Mouse (Mus musculus): ENCODE measurements around the gene Dstyk. TPM values are rescaled to one million over a fixed set of nuclear protein-coding genes. Genes with fewer than 3 reads are reported as not detected.

Dstyk gene
- total and polyA plus RNA-seq, 3 experiments = 0.12 to 0.59 (median 0.21) TPM

DNA sequence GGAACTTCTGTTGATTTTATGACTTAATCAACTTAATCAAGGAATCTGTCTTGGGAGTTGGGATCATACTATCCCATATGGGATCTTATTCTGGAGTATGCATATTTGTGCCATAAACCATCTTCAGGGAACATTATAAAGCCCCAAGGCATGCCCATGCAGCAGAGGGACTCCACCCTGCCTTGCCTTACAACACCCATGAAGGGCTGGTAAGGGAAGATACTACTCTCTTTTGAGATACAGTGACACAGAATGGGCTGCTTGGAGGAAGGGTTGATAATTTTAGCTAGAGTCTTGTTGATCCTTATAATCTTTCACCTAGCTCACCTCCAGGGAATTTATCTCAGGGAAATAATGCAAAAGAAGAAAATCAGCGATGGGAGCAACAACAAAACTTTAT is 16.8 kb upstream of the Dstyk start:
- H3K4me3 ChIP-seq (replicated peaks in 1 of 3; ENCODE audit: low read depth in 2 of 3, low read length in 2 of 3, poor library complexity in 1 of 3) = no peak overlapping the region
- H3K4me2 ChIP-seq (ENCODE audit: insufficient read depth, low read depth, poor library complexity, severe bottlenecking) = no peak overlapping the region
- H3K27ac ChIP-seq (ENCODE audit: insufficient read depth, low read depth) = no peak overlapping the region
- no peaks in the 10 kb centered on the region for H3K4me1 ChIP-seq (ENCODE audit: control insufficient read depth in 1 of 2, insufficient read depth in 2 of 2)
- peaks cover 13% of the 10 kb centered on the region for H3K9me3 ChIP-seq (replicated peaks; ENCODE audit: low read length)
- peaks cover 38% of the 10 kb centered on the region for H3K27me3 ChIP-seq (replicated peaks)
- dilution Hi-C loops (cut with MboI; ENCODE audit: extremely low pct_ligation_motif_present, extremely low pct_unique_long_range_greater_than_20kb, low sequenced_read_pairs) (no loop called here), in situ Hi-C loops (cut with MboI; ENCODE audit: low pct_ligation_motif_present, low pct_unique_long_range_greater_than_20kb, low sequenced_read_pairs) (no loop called here)
- H3K79me2 ChIP-seq (replicated peaks; ENCODE audit: control insufficient read depth, extremely low read depth, insufficient read depth, poor library complexity, severe bottlenecking) = no peaks in the 10 kb centered on the region
- H3K36me3 ChIP-seq (replicated peaks in 1 of 2; ENCODE audit: control insufficient read depth in 1 of 2, insufficient read depth in 1 of 2, low read length in 1 of 2) = no peaks in the 10 kb centered on the region
- no peak for TF ChIP-seq ZNF384 (IDR thresholded peaks at IDR 0.05; ENCODE audit: low read depth, low read length)
- no peak for TF ChIP-seq UBTF (IDR thresholded peaks at IDR 0.05; ENCODE audit: low read depth, low read length)
- no peak for TF ChIP-seq POLR2AphosphoS2 (IDR thresholded peaks at IDR 0.05; ENCODE audit: low read depth, low read length)
- no peak for TF ChIP-seq NELFE (IDR thresholded peaks at IDR 0.05; ENCODE audit: low read depth, low read length)
- TF ChIP-seq E2F4 (IDR thresholded peaks at IDR 0.05; ENCODE audit: insufficient replicate concordance, low read depth, low read length) = no peak
- TF ChIP-seq SMC3 (IDR thresholded peaks at IDR 0.05; ENCODE audit: low read depth, low read length) = no peak
- no peak for TF ChIP-seq GABPA (IDR thresholded peaks at IDR 0.05; ENCODE audit: insufficient replicate concordance, low read depth, low read length)
- no peak overlapping the region for H3K9ac ChIP-seq (ENCODE audit: insufficient read depth, low read depth)
- DNase-seq (ENCODE audit: extremely low read depth) = no peak

DNA sequence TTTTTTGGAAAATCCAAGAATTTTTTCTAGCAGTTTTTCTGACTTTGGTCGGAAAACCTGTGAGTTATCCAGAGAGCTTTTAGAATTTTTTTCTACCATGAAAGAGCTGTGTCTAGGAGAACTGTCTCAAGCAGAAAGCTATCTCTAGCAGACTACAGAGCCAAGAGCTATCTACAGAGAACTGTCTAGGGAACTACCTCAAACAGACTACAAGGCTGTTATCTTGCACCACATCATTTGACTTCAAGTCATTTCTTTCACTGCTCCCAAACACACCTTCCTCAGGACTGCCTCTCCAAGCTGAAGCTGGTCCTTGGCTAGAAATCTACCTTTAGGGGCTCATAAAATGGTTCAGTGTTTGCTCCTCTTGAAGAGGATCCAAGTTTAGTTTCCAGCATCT is 15.5 kb upstream of the Dstyk start:
- H3K27ac ChIP-seq (ENCODE audit: insufficient read depth, low read depth) = no peak overlapping the region
- no peak overlapping the region for H3K9ac ChIP-seq (ENCODE audit: insufficient read depth, low read depth)
- peaks cover 0 to 3% of the 10 kb centered on the region in 2 experiments; a peak in 1 of 4 replicates for H3K4me1 ChIP-seq (ENCODE audit: control insufficient read depth in 1 of 2, insufficient read depth in 2 of 2)
- DNase-seq (ENCODE audit: extremely low read depth) = no peak
- no peak for TF ChIP-seq ETS1 (conservative IDR thresholded peaks at IDR 0.05; ENCODE audit: low read depth, low read length)
- no peak for TF ChIP-seq JUND (conservative IDR thresholded peaks at IDR 0.05; ENCODE audit: low read depth, low read length)
- no peak for TF ChIP-seq MYC (IDR thresholded peaks at IDR 0.05; ENCODE audit: low read depth, low read length)
- TF ChIP-seq ELF1 (IDR thresholded peaks at IDR 0.05; ENCODE audit: low read depth, low read length) = no peak
- no peak for TF ChIP-seq TCF12 (IDR thresholded peaks at IDR 0.05; ENCODE audit: low read depth, low read length)
- TF ChIP-seq GABPA (IDR thresholded peaks at IDR 0.05; ENCODE audit: insufficient replicate concordance, low read depth, low read length) = no peak
- no peak for TF ChIP-seq RAD21 (IDR thresholded peaks at IDR 0.05; ENCODE audit: low read depth, low read length)
- no peaks in the 10 kb centered on the region for H3K36me3 ChIP-seq (replicated peaks in 1 of 2; ENCODE audit: control insufficient read depth in 1 of 2, insufficient read depth in 1 of 2, low read length in 1 of 2)
- no peaks in the 10 kb centered on the region for H3K79me2 ChIP-seq (replicated peaks; ENCODE audit: control insufficient read depth, extremely low read depth, insufficient read depth, poor library complexity, severe bottlenecking)
- H3K9me3 ChIP-seq (replicated peaks; ENCODE audit: low read length) = peaks cover 13% of the 10 kb centered on the region
- H3K4me2 ChIP-seq (ENCODE audit: insufficient read depth, low read depth, poor library complexity, severe bottlenecking) = no peak overlapping the region
- dilution Hi-C loops (cut with MboI; ENCODE audit: extremely low pct_ligation_motif_present, extremely low pct_unique_long_range_greater_than_20kb, low sequenced_read_pairs) = no loop called here
- H3K27me3 ChIP-seq (replicated peaks) = peaks cover 37% of the 10 kb centered on the region
- no peak overlapping the region for H3K4me3 ChIP-seq (replicated peaks in 1 of 3; ENCODE audit: low read depth in 2 of 3, low read length in 2 of 3, poor library complexity in 1 of 3)
- in situ Hi-C loops (cut with MboI; ENCODE audit: low pct_ligation_motif_present, low pct_unique_long_range_greater_than_20kb, low sequenced_read_pairs) = no loop called here

DNA sequence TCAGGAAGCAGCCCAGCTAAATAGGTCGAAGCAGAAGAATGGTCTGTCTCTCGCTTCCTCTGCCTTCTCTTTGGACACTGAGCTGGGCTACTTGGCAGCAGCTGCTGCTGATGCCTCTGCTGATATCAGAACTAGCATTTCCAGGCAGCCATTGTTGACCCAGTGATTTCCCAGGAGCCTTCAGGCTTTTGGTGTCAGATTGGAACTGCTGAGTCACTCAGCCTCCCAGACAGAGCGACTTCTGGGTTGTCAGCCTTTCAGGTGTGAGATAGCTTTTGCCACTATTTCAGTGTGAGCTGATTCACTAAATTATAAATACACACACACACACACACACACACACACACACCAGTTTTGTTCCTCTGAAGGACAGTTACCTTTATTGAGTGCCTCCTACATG is 6.7 kb upstream of the Dstyk start:
- no peaks in the 10 kb centered on the region for H3K79me2 ChIP-seq (replicated peaks; ENCODE audit: control insufficient read depth, extremely low read depth, insufficient read depth, poor library complexity, severe bottlenecking)
- no peak overlapping the region for H3K4me2 ChIP-seq (ENCODE audit: insufficient read depth, low read depth, poor library complexity, severe bottlenecking)
- H3K36me3 ChIP-seq (replicated peaks in 1 of 2; ENCODE audit: control insufficient read depth in 1 of 2, insufficient read depth in 1 of 2, low read length in 1 of 2) = no peaks in the 10 kb centered on the region
- no peak overlapping the region for H3K27ac ChIP-seq (ENCODE audit: insufficient read depth, low read depth)
- H3K27me3 ChIP-seq (replicated peaks) = peaks cover 9% of the 10 kb centered on the region
- no peak for DNase-seq (ENCODE audit: extremely low read depth)
- TF ChIP-seq ZKSCAN1 (IDR thresholded peaks at IDR 0.05; ENCODE audit: borderline replicate concordance, low read depth, low read length) (no peak), UBTF (IDR thresholded peaks at IDR 0.05; ENCODE audit: low read depth, low read length) (no peak), MAX (IDR thresholded peaks at IDR 0.05; ENCODE audit: low read length) (no peak), HCFC1 (IDR thresholded peaks at IDR 0.05; ENCODE audit: low read depth, low read length) (no peak), GABPA (IDR thresholded peaks at IDR 0.05; ENCODE audit: insufficient replicate concordance, low read depth, low read length) (no peak), EP300 (IDR thresholded peaks at IDR 0.05; ENCODE audit: low read length) (no peak), MEF2A (IDR thresholded peaks at IDR 0.05; ENCODE audit: borderline replicate concordance, low read depth, low read length) (no peak), ETS1 (conservative IDR thresholded peaks at IDR 0.05; ENCODE audit: low read depth, low read length) (no peak), SMC3 (IDR thresholded peaks at IDR 0.05; ENCODE audit: low read depth, low read length) (no peak), TCF12 (IDR thresholded peaks at IDR 0.05; ENCODE audit: low read depth, low read length) (no peak), USF2 (conservative IDR thresholded peaks at IDR 0.05; ENCODE audit: low read depth, low read length) (no peak), SIN3A (IDR thresholded peaks at IDR 0.05; ENCODE audit: low read length) (no peak), CHD1 (IDR thresholded peaks at IDR 0.05; ENCODE audit: low read depth, low read length) (no peak), BHLHE40 (IDR thresholded peaks at IDR 0.05; ENCODE audit: low read depth, low read length) (no peak), ZNF384 (IDR thresholded peaks at IDR 0.05; ENCODE audit: low read depth, low read length) (no peak), E2F4 (IDR thresholded peaks at IDR 0.05; ENCODE audit: insufficient replicate concordance, low read depth, low read length) (no peak), RAD21 (IDR thresholded peaks at IDR 0.05; ENCODE audit: low read depth, low read length) (no peak), CTCF (conservative IDR thresholded peaks at IDR 0.05 in 1 of 2, IDR thresholded peaks at IDR 0.05 in 1 of 2; ENCODE audit: low read depth in 2 of 2, low read length in 2 of 2) (no peak)
- dilution Hi-C loops (cut with MboI; ENCODE audit: extremely low pct_ligation_motif_present, extremely low pct_unique_long_range_greater_than_20kb, low sequenced_read_pairs) = no loop called here
- H3K4me1 ChIP-seq (ENCODE audit: control insufficient read depth in 1 of 2, insufficient read depth in 2 of 2) = peaks cover 0 to 10% of the 10 kb centered on the region in 2 experiments; a peak in 1 of 4 replicates
- no peak overlapping the region for H3K9ac ChIP-seq (ENCODE audit: insufficient read depth, low read depth)
- peaks cover 11% of the 10 kb centered on the region for H3K9me3 ChIP-seq (replicated peaks; ENCODE audit: low read length)
- in situ Hi-C loops (cut with MboI; ENCODE audit: low pct_ligation_motif_present, low pct_unique_long_range_greater_than_20kb, low sequenced_read_pairs) = no loop called here
- H3K4me3 ChIP-seq (replicated peaks in 1 of 3; ENCODE audit: low read depth in 2 of 3, low read length in 2 of 3, poor library complexity in 1 of 3) = no peak overlapping the region

Measured in CH12.LX (cell line).